Mouse (Mus musculus) CH12.LX (cell line): Measurements from ENCODE around the gene Cd99l2. TPM values are rescaled to one million over a fixed set of nuclear protein-coding genes. Genes with fewer than 3 reads are reported as not detected.

ENCODE experiments used
- DNase-seq: peaks from one replicate; pipeline ENCODE4 v3.0.0-alpha.2; 2013; ENCODE audit errors: extremely low read depth
- H3K27ac ChIP-seq: 2 replicates; pipeline ENCODE4 v1.5.1; 2012; ENCODE audit warnings: low read depth, mild to moderate bottlenecking, control low read depth, moderate library complexity; ENCODE audit not compliant: insufficient read depth
- H3K27me3 ChIP-seq: replicated peaks from 2 replicates; pipeline ENCODE3; 2012; ENCODE audit warnings: inconsistent platforms
- H3K36me3 ChIP-seq, 2 experiments: replicated peaks in 1 of 2; 2 replicates each; pipeline versions ENCODE3 to v1.6.1; 2012; ENCODE audit warnings: inconsistent platforms in 1 of 2, low read length in 1 of 2, mild to moderate bottlenecking in 1 of 2, mixed read lengths in 1 of 2, moderate library complexity in 1 of 2; ENCODE audit not compliant: control insufficient read depth in 1 of 2, insufficient read depth in 1 of 2
- H3K4me1 ChIP-seq, 2 experiments: 2 replicates each; pipeline ENCODE4 v1.6.1; 2012; ENCODE audit warnings: inconsistent platforms in 1 of 2, moderate library complexity in 1 of 2; ENCODE audit not compliant: insufficient read depth in 2 of 2, control insufficient read depth in 1 of 2
- H3K4me2 ChIP-seq: 2 replicates; pipeline ENCODE4 v1.6.1; 2012; ENCODE audit warnings: low read depth, mild to moderate bottlenecking, control low read depth; ENCODE audit not compliant: poor library complexity, insufficient read depth, severe bottlenecking
- H3K4me3 ChIP-seq, 3 experiments: fragments of 150-350 bp in 1 of 3; sonication (generic) in 1 of 3; replicated peaks in 1 of 3; 2 replicates each; pipeline versions ENCODE3 to v1.5.1; 2011 to 2012; ENCODE audit warnings: low read depth in 2 of 3, low read length in 2 of 3, mild to moderate bottlenecking in 2 of 3, moderate library complexity in 2 of 3, control low read depth in 1 of 3, improper control_type of control experiment in 1 of 3, inconsistent platforms in 1 of 3, mixed read lengths in 1 of 3; ENCODE audit not compliant: poor library complexity in 1 of 3
- H3K79me2 ChIP-seq: replicated peaks from 2 replicates; pipeline ENCODE4 v1.6.1; 2012; ENCODE audit warnings: mild to moderate bottlenecking, moderate library complexity; ENCODE audit not compliant: control insufficient read depth, poor library complexity, insufficient read depth, severe bottlenecking; ENCODE audit errors: extremely low read depth
- H3K9ac ChIP-seq: 2 replicates; pipeline ENCODE4 v1.6.1; 2012; ENCODE audit warnings: low read depth, mild to moderate bottlenecking, control low read depth, moderate library complexity; ENCODE audit not compliant: insufficient read depth
- H3K9me3 ChIP-seq: replicated peaks from 2 replicates; pipeline ENCODE3; 2012; ENCODE audit warnings: low read length, inconsistent platforms, mixed read lengths
- CHD1 ChIP-seq: IDR thresholded peaks from 2 replicates; pipeline ENCODE4 v1.6.1; 2012; ENCODE audit warnings: low read depth, low read length, improper control_type of control experiment, inconsistent platforms
- CHD2 ChIP-seq: IDR thresholded peaks from 2 replicates; pipeline ENCODE4 v1.6.1; 2011; ENCODE audit warnings: low read length, improper control_type of control experiment
- CTCF ChIP-seq, 2 experiments: IDR thresholded peaks in 1 of 2; conservative IDR thresholded peaks in 1 of 2; 2 replicates each; pipeline ENCODE4 v1.5.1; 2011 to 2012; ENCODE audit warnings: low read depth in 2 of 2, low read length in 2 of 2, improper control_type of control experiment in 1 of 2, inconsistent platforms in 1 of 2, mild to moderate bottlenecking in 1 of 2, moderate library complexity in 1 of 2
- ETS1 ChIP-seq: conservative IDR thresholded peaks from 2 replicates; pipeline ENCODE4 v1.6.1; 2012; ENCODE audit warnings: low read depth, mild to moderate bottlenecking, inconsistent platforms, low read length, improper control_type of control experiment, moderate library complexity
- HCFC1 ChIP-seq: IDR thresholded peaks from 2 replicates; pipeline ENCODE4 v1.6.1; 2012; ENCODE audit warnings: low read depth, mild to moderate bottlenecking, inconsistent platforms, low read length, improper control_type of control experiment
- IRF4 ChIP-seq: IDR thresholded peaks from 2 replicates; pipeline ENCODE4 v1.6.1; 2014; ENCODE audit warnings: low read depth, mild to moderate bottlenecking, inconsistent platforms, low read length, improper control_type of control experiment
- JUN ChIP-seq: IDR thresholded peaks from 2 replicates; pipeline ENCODE4 v1.6.1; 2011; ENCODE audit warnings: low read depth, mild to moderate bottlenecking, low read length, improper control_type of control experiment, moderate library complexity; ENCODE audit not compliant: insufficient read depth
- JUND ChIP-seq: conservative IDR thresholded peaks from 2 replicates; pipeline ENCODE4 v1.6.1; 2011; ENCODE audit warnings: low read depth, low read length, improper control_type of control experiment
- PAX5 ChIP-seq: IDR thresholded peaks from 2 replicates; pipeline ENCODE4 v1.6.1; 2012; ENCODE audit warnings: low read length, inconsistent platforms, mixed read lengths
- POLR2A ChIP-seq: IDR thresholded peaks from 2 replicates; pipeline ENCODE4 v1.6.1; 2011; ENCODE audit warnings: low read depth, mild to moderate bottlenecking, improper control_type of control experiment, low read length
- RAD21 ChIP-seq: IDR thresholded peaks from 2 replicates; pipeline ENCODE4 v1.6.1; 2011; ENCODE audit warnings: low read depth, mild to moderate bottlenecking, low read length, improper control_type of control experiment, moderate library complexity
- SMC3 ChIP-seq: IDR thresholded peaks from 2 replicates; pipeline ENCODE4 v1.6.1; 2011; ENCODE audit warnings: low read depth, low read length, improper control_type of control experiment
- TCF12 ChIP-seq: IDR thresholded peaks from 2 replicates; pipeline ENCODE4 v1.6.1; 2014; ENCODE audit warnings: low read depth, mild to moderate bottlenecking, inconsistent platforms, low read length, improper control_type of control experiment
- UBTF ChIP-seq: IDR thresholded peaks from 2 replicates; pipeline ENCODE4 v1.6.1; 2012; ENCODE audit warnings: low read depth, mild to moderate bottlenecking, inconsistent platforms, low read length, improper control_type of control experiment, moderate library complexity
- USF1 ChIP-seq: IDR thresholded peaks from 2 replicates; pipeline ENCODE4 v1.6.1; 2014; ENCODE audit warnings: low read depth, mild to moderate bottlenecking, inconsistent platforms, low read length, improper control_type of control experiment
- USF2 ChIP-seq: conservative IDR thresholded peaks from 2 replicates; pipeline ENCODE4 v1.6.1; 2011; ENCODE audit warnings: low read depth, low read length, improper control_type of control experiment
- ZC3H11A ChIP-seq: IDR thresholded peaks from 2 replicates; pipeline ENCODE4 v1.6.1; 2012; ENCODE audit warnings: low read depth, mild to moderate bottlenecking, inconsistent platforms, low read length, improper control_type of control experiment
- ZMIZ1 ChIP-seq: IDR thresholded peaks from 2 replicates; pipeline ENCODE4 v1.6.1; 2012; ENCODE audit warnings: low read depth, mild to moderate bottlenecking, inconsistent platforms, low read length, improper control_type of control experiment
- ZNF384 ChIP-seq: IDR thresholded peaks from 2 replicates; pipeline ENCODE4 v1.6.1; 2012; ENCODE audit warnings: low read depth, low read length, improper control_type of control experiment, inconsistent platforms
- dilution Hi-C: fragments of 300-500 bp; cut with MboI; formaldehyde crosslinking; loops from 2 replicates; pipeline ENCODE4 v1.14.3; 2020; ENCODE audit warnings: low sequenced_read_pairs; ENCODE audit not compliant: extremely low pct_unique_long_range_greater_than_20kb, extremely low pct_ligation_motif_present
- in situ Hi-C: fragments of 300-500 bp; cut with MboI; formaldehyde crosslinking; loops from 3 replicates; pipeline ENCODE4 v1.14.3; 2019; ENCODE audit warnings: low sequenced_read_pairs, low pct_ligation_motif_present, low pct_unique_long_range_greater_than_20kb, mixed read lengths
- polyA plus RNA-seq: library from polyadenylated mRNA; unstranded; fragments of >175 nt; gene quantifications from 2 replicates; pipeline ENCODE4 v1.2.1, GENCODE M21; 2012; ENCODE audit warnings: low read depth; ENCODE audit not compliant: insufficient read length
- total RNA-seq, 2 experiments: library from RNA; depleted of rRNA; stranded (reverse); fragments of 300-350 nt in 1 of 2; fragments of >200 nt in 1 of 2; gene quantifications; 2 replicates each; pipeline ENCODE4 v1.2.3; 2012 to 2014

The Cd99l2 gene
- total and polyA plus RNA-seq, 3 experiments, result 9.9 to 13.7 (median 10.4) TPM

DNA sequence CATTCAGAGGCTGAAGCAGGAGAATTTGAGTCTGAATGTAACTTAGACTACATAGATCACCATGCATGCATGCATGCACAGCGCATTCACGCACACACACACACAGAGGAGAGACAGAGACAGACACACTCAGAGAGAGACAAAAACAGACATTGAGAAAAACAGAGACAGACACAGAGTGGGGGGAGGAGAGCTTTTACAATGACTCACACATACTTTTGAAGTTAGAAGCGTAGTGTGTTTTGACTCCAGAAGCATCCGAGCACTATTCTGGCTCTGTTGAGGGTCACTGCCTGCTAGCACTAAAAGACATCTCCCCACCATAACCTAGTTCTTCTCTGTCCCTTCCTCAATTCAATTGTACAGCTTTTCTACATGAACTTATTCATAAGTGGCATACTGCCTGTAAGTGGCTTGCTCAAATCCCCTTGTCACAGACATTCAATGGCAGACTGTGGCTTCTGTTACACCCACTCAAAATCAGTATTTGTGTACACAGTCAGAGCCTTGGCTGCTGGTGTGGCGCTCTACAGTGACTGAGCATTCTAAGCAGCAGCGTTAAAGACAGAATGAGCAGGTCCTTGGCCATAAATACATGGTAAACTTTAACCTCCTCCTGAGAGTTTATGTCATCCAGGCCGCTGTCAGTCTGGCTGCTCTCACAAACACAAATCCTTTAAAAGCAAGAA, 28.4 kb downstream of the Cd99l2 start:
- in situ Hi-C loops, result no loop called here
- Histone ChIP-seq H3K36me3 (no peaks in the 10 kb centered on the region), H3K79me2 (no peaks in the 10 kb centered on the region), H3K4me2 (no peak overlapping the region)
- DNase-seq, result no peak
- no peak for TF ChIP-seq USF1
- TF ChIP-seq, all 38 proteins: peak for 0
- peaks cover 7 to 11% of the 10 kb centered on the region in 2 experiments for H3K4me1 ChIP-seq
- no peak overlapping the region for H3K9ac ChIP-seq
- no peak overlapping the region for H3K4me3 ChIP-seq
- H3K9me3 ChIP-seq, result no peaks in the 10 kb centered on the region
- no peaks in the 10 kb centered on the region for H3K27me3 ChIP-seq
- H3K27ac ChIP-seq, result no peak overlapping the region
- dilution Hi-C loops, result no loop called here

GRCm38 (mm10) chrX:71456078-71456737, 36.4 kb downstream of the Cd99l2 start:
- dilution Hi-C loops (no loop called here), in situ Hi-C loops (no loop called here)
- no peak for TF ChIP-seq UBTF
- TF ChIP-seq IRF4, result no peak
- no peak for TF ChIP-seq ZC3H11A
- no peak for TF ChIP-seq POLR2A
- TF ChIP-seq ETS1, result no peak
- TF ChIP-seq ZMIZ1, result no peak
- TF ChIP-seq CHD2, result no peak
- TF ChIP-seq TCF12, result no peak
- TF ChIP-seq CTCF (conservative IDR thresholded peaks at IDR 0.05 in 1 of 2, IDR thresholded peaks at IDR 0.05 in 1 of 2; ENCODE audit: low read depth in 2 of 2, low read length in 2 of 2), result no peak
- TF ChIP-seq JUN, result no peak
- no peak for TF ChIP-seq SMC3
- TF ChIP-seq USF2, result no peak
- no peak for TF ChIP-seq JUND
- no peak for TF ChIP-seq PAX5
- TF ChIP-seq ZNF384, result no peak
- TF ChIP-seq HCFC1, result no peak
- no peak for TF ChIP-seq CHD1
- TF ChIP-seq RAD21, result no peak
- Histone ChIP-seq H3K36me3 (peaks cover 0 to 7% of the 10 kb centered on the region in 2 experiments), H3K9ac (no peak overlapping the region), H3K27me3 (no peaks in the 10 kb centered on the region), H3K4me1 (no peaks in the 10 kb centered on the region), H3K4me2 (no peak overlapping the region), H3K4me3 (no peak overlapping the region), H3K9me3 (no peaks in the 10 kb centered on the region), H3K27ac (no peak overlapping the region), H3K79me2 (no peaks in the 10 kb centered on the region)
- no peak for DNase-seq
